Mouse (Mus musculus): ENCODE data around the gene Snrnp200. TPM values are rescaled to one million over a fixed set of nuclear protein-coding genes. Genes with fewer than 3 reads are reported as not detected.

Snrnp200 gene
- polyA plus RNA-seq, 1 experiment, result 41.2 TPM

DNA sequence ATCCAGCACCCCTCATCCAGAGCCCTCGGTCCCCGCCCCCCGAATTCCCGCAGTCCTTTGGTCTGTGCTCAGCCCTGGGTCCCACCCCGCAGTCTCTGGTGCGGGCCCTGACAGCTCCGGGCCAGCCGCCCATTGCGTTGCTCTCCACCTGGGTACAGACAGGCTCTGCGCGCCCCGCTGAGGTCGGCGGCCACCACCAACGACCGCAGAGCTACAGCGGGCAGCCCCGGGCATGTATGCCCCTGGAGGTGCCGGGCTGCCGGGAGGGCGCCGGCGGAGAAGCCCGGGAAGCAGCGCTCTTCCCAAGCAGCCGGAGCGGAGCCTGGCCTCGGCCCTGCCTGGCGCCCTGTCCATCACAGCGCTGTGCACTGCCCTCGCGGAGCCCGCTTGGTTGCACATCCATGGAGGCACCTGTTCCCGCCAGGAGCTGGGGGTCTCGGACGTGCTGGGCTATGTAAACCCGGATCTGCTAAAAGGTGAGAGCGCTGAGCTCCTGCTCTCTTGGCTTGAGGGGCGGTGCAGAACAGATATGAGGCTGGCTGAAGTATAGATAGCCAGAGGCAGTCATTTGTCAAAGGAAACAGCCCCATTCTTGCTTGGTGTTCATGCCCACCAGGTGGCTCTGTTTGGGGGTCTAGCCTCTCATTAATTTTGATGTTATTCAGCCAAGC is 40.3 kb downstream of the Snrnp200 start:
- no peak for TF ChIP-seq REST (IDR thresholded peaks at IDR 0.05; ENCODE audit: insufficient read depth, insufficient read length)
- TF ChIP-seq CEBPB (IDR thresholded peaks at IDR 0.05; ENCODE audit: insufficient read depth, poor library complexity, severe bottlenecking), result no peak
- no peak for TF ChIP-seq MYOG (IDR thresholded peaks at IDR 0.05; ENCODE audit: control insufficient read depth in 1 of 3, insufficient read depth in 1 of 3, insufficient read length in 2 of 3, low read depth in 2 of 3)
- TF ChIP-seq TCF12 (IDR thresholded peaks at IDR 0.05; ENCODE audit: insufficient read depth, poor library complexity, severe bottlenecking), result no peak
- no peak for TF ChIP-seq POLR2AphosphoS2 (IDR thresholded peaks at IDR 0.05; ENCODE audit: insufficient read length, low read depth)
- peak in 1 of 3 experiments; percentile 35 for TF ChIP-seq MYOD1 (IDR thresholded peaks at IDR 0.05; ENCODE audit: control insufficient read depth in 1 of 3, insufficient read length in 2 of 3, low read depth in 2 of 3)
- TF ChIP-seq POLR2A (IDR thresholded peaks at IDR 0.05; ENCODE audit: insufficient read length, low read depth), result peak; percentile 30
- no peak for TF ChIP-seq USF1 (IDR thresholded peaks at IDR 0.05; ENCODE audit: low read depth)
- TF ChIP-seq E2F4 (IDR thresholded peaks at IDR 0.05; ENCODE audit: insufficient read depth), result no peak
- Histone ChIP-seq H3ac (ENCODE audit: control insufficient read depth, insufficient read length) (peak overlapping the region; percentile 48), H3K27me3 (ENCODE audit: control insufficient read depth, insufficient read depth, insufficient read length) (no peaks in the 10 kb centered on the region), H3K4me3 (peak overlapping the region; percentile 97), H3K36me3 (ENCODE audit: control insufficient read depth, insufficient read depth) (no peaks in the 10 kb centered on the region), H3K79me2 (ENCODE audit: control insufficient read depth, insufficient read depth) (peaks cover 23% of the 10 kb centered on the region), H3K4me2 (ENCODE audit: low read depth) (peak overlapping the region; percentile 94)

DNA sequence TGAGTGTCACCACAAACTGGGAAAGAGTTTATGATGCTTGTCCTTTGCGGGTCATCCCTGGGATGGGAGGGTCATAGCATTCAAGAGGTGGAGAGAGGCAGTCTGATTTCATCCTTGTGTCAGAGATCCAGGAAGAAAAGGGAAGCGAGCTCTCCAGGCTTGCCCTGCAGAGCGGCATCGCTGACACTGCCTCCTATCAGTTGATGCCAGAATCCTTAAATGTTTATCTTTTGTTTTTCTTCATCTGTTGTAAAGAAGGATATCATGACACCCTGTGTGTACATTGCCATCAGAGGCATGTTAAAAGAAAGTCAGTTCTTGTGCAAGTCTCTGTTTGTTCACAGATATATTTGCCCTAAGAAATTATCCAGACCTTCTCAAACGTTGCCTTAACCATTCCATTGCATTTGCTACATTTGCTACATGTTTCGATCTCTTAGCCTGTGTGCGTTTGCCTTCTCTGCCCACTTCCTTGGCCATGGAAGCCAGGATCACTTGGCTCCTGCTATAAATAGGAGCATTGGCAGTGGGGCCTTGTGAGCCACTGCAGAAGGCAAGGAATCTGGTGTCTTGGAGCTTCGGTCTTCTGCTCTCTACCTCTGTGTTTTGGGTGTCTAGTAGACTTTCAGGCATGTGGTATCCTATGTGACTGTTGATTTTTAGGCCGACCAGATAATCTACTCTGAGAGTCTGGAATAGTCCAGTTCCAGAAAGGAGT is 42.3 kb downstream of the Snrnp200 start:
- Histone ChIP-seq H3K4me2 (ENCODE audit: low read depth) (peak overlapping the region; percentile 30), H3ac (ENCODE audit: control insufficient read depth, insufficient read length) (no peak overlapping the region), H3K36me3 (ENCODE audit: control insufficient read depth, insufficient read depth) (no peaks in the 10 kb centered on the region), H3K27me3 (ENCODE audit: control insufficient read depth, insufficient read depth, insufficient read length) (no peaks in the 10 kb centered on the region), H3K79me2 (ENCODE audit: control insufficient read depth, insufficient read depth) (peaks cover 23% of the 10 kb centered on the region), H3K4me3 (no peak overlapping the region)
- TF ChIP-seq CEBPB (IDR thresholded peaks at IDR 0.05; ENCODE audit: insufficient read depth, poor library complexity, severe bottlenecking), result no peak

DNA sequence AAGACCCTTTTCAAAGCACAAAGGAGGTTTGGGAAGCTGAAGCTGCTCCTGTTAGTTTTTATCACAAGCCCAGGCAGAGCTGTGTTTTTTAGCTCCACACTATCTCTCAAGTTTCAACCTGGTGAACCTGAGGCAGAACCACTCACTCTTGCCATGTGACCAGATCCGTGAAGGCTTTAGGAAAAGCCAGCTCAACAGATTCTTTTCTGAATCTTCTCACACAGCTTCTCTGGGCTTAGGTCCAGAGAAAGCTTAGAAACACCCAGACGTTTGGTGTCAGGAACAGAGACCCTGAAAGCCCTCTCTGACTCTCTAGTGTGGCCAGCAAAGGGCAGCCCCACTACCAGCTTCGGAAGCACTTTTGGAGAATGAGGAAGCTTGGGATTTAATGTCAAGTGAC is 43.3 kb downstream of the Snrnp200 start:
- Histone ChIP-seq H3K4me3 (no peak overlapping the region), H3ac (ENCODE audit: control insufficient read depth, insufficient read length) (no peak overlapping the region), H3K79me2 (ENCODE audit: control insufficient read depth, insufficient read depth) (peaks cover 23% of the 10 kb centered on the region), H3K36me3 (ENCODE audit: control insufficient read depth, insufficient read depth) (no peaks in the 10 kb centered on the region), H3K27me3 (ENCODE audit: control insufficient read depth, insufficient read depth, insufficient read length) (no peaks in the 10 kb centered on the region), H3K4me2 (ENCODE audit: low read depth) (peak overlapping the region; percentile 25)
- TF ChIP-seq REST (IDR thresholded peaks at IDR 0.05; ENCODE audit: insufficient read depth, insufficient read length) (no peak), MYOG (IDR thresholded peaks at IDR 0.05; ENCODE audit: control insufficient read depth in 1 of 3, insufficient read depth in 1 of 3, insufficient read length in 2 of 3, low read depth in 2 of 3) (no peak), TCF12 (IDR thresholded peaks at IDR 0.05; ENCODE audit: insufficient read depth, poor library complexity, severe bottlenecking) (no peak), POLR2A (IDR thresholded peaks at IDR 0.05; ENCODE audit: insufficient read length, low read depth) (no peak), SRF (IDR thresholded peaks at IDR 0.05; ENCODE audit: control insufficient read depth, insufficient read length, low read depth) (no peak), E2F4 (IDR thresholded peaks at IDR 0.05; ENCODE audit: insufficient read depth) (no peak), CEBPB (IDR thresholded peaks at IDR 0.05; ENCODE audit: insufficient read depth, poor library complexity, severe bottlenecking) (no peak), MYOD1 (IDR thresholded peaks at IDR 0.05; ENCODE audit: control insufficient read depth in 1 of 3, insufficient read length in 2 of 3, low read depth in 2 of 3) (no peak), POLR2AphosphoS2 (IDR thresholded peaks at IDR 0.05; ENCODE audit: insufficient read length, low read depth) (no peak), TCF3 (IDR thresholded peaks at IDR 0.05; ENCODE audit: insufficient read length, low read depth) (no peak), USF1 (IDR thresholded peaks at IDR 0.05; ENCODE audit: low read depth) (no peak), MAX (IDR thresholded peaks at IDR 0.05; ENCODE audit: low read depth) (no peak)

DNA sequence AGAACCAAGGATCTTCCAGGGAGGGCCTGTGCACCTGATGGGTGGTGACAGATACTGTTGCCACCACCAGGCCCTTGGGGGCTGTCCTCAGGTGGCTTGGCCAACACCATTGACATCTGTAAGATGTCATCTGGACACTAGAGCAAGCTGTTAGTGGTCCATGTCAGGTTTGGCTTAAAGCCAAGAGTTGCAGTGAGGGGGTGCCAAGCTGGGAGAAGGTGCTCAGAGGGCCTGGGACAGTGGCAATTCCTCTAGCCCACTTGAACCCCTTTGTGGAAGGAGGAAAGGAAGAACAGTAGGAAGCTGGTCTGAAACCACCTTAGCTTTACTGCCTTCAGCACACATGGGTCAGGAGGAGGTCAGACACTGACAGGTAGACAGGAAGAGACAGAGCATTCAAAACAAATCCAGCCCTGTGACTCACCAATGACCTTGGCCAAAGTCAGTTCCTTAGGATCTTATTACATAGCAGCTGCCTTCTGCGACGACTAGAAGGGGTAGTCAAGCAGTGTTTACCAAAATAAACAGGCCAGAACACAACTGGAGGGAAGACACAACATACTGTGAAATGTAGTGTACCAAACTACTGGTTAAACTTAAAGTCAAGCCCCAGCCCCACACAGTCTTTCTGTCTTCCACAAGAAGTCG is 43.8 kb downstream of the Snrnp200 start:
- Histone ChIP-seq H3K79me2 (ENCODE audit: control insufficient read depth, insufficient read depth) (peaks cover 19% of the 10 kb centered on the region), H3K4me2 (ENCODE audit: low read depth) (peak overlapping the region; percentile 25), H3K36me3 (ENCODE audit: control insufficient read depth, insufficient read depth) (no peaks in the 10 kb centered on the region), H3ac (ENCODE audit: control insufficient read depth, insufficient read length) (no peak overlapping the region), H3K4me3 (no peak overlapping the region), H3K27me3 (ENCODE audit: control insufficient read depth, insufficient read depth, insufficient read length) (no peaks in the 10 kb centered on the region)
- TF ChIP-seq POLR2A (IDR thresholded peaks at IDR 0.05; ENCODE audit: insufficient read length, low read depth) (no peak), MYOG (IDR thresholded peaks at IDR 0.05; ENCODE audit: control insufficient read depth in 1 of 3, insufficient read depth in 1 of 3, insufficient read length in 2 of 3, low read depth in 2 of 3) (peak in 2 of 3 experiments; percentile 11 to 94), TCF12 (IDR thresholded peaks at IDR 0.05; ENCODE audit: insufficient read depth, poor library complexity, severe bottlenecking) (peak; percentile 14), MYOD1 (IDR thresholded peaks at IDR 0.05; ENCODE audit: control insufficient read depth in 1 of 3, insufficient read length in 2 of 3, low read depth in 2 of 3) (peak; percentile 46 to 68 (median 65))

DNA sequence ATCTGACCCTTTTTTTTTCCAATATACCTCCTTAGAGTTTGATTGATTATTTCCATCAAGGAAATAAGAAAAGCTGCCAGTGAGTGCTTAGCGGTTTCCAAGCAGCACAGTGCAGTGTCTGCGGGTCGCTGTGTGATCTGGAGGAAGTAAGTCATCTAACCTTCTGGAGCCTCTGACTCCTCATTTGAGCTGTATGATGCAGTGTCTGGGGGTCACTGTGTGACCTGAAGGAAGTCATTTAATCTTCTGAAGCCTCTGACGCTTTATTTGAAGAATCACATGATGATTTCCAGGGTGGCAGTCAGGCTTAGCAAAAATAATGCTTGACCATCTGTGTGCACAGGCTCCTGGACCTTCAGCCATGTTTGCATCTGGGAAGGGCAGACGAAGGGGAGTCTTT is 44.6 kb downstream of the Snrnp200 start:
- no peak overlapping the region for H3K4me3 ChIP-seq
- peak overlapping the region; percentile 25 for H3K4me2 ChIP-seq (ENCODE audit: low read depth)
- H3K36me3 ChIP-seq (ENCODE audit: control insufficient read depth, insufficient read depth), result no peaks in the 10 kb centered on the region
- H3K79me2 ChIP-seq (ENCODE audit: control insufficient read depth, insufficient read depth), result peaks cover 14% of the 10 kb centered on the region
- no peaks in the 10 kb centered on the region for H3K27me3 ChIP-seq (ENCODE audit: control insufficient read depth, insufficient read depth, insufficient read length)
- no peak overlapping the region for H3ac ChIP-seq (ENCODE audit: control insufficient read depth, insufficient read length)
- TF ChIP-seq POLR2AphosphoS2 (IDR thresholded peaks at IDR 0.05; ENCODE audit: insufficient read length, low read depth) (no peak), MYOD1 (IDR thresholded peaks at IDR 0.05; ENCODE audit: control insufficient read depth in 1 of 3, insufficient read length in 2 of 3, low read depth in 2 of 3) (no peak), CEBPB (IDR thresholded peaks at IDR 0.05; ENCODE audit: insufficient read depth, poor library complexity, severe bottlenecking) (no peak), REST (IDR thresholded peaks at IDR 0.05; ENCODE audit: insufficient read depth, insufficient read length) (no peak), POLR2A (IDR thresholded peaks at IDR 0.05; ENCODE audit: insufficient read length, low read depth) (no peak), TCF12 (IDR thresholded peaks at IDR 0.05; ENCODE audit: insufficient read depth, poor library complexity, severe bottlenecking) (no peak), SRF (IDR thresholded peaks at IDR 0.05; ENCODE audit: control insufficient read depth, insufficient read length, low read depth) (no peak), USF1 (IDR thresholded peaks at IDR 0.05; ENCODE audit: low read depth) (no peak)

Data from myocyte (in vitro differentiated cells).